Mouse (Mus musculus) CD4-positive helper T cell, adult 2 months (primary cell): ENCODE data around the gene Fam160a1.

Source experiments
- DNase-seq: peaks from one replicate; pipeline ENCODE4 v3.0.0-alpha.2; 2012; ENCODE audit warnings: low read depth, missing footprints, low spot score

Gene Fam160a1

GRCm38 (mm10) chr3:85827815-85828214 lies 10.7 kb upstream of the Fam160a1 start:
- no peak for DNase-seq

DNA sequence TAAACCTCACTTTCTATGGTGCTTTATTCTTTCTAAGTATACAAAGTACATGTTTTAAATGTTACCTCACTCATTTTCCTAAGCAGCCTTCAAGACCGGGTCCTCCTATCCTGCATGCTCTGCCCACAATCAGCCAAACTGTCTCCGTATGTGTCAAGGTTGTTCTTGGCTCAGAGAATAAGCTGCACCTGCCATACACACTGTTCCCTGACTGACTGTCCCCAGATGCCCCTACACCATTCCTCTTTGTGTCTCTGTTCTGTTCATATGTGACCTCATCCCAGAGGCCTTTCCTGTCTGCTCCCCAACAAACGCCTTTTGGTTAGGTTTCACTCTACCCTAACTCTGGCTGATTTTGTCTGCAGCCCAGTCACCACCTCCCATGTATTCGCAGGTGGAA lies 10.2 kb upstream of the Fam160a1 start:
- DNase-seq: no peak

- DNase-seq: no peak
These were observed 3.9 kb upstream of the Fam160a1 start for GRCm38 (mm10) chr3:85820839-85821548.

GRCm38 (mm10) chr3:85819319-85819718 lies 2.2 kb upstream of the Fam160a1 start:
- no peak for DNase-seq

DNA sequence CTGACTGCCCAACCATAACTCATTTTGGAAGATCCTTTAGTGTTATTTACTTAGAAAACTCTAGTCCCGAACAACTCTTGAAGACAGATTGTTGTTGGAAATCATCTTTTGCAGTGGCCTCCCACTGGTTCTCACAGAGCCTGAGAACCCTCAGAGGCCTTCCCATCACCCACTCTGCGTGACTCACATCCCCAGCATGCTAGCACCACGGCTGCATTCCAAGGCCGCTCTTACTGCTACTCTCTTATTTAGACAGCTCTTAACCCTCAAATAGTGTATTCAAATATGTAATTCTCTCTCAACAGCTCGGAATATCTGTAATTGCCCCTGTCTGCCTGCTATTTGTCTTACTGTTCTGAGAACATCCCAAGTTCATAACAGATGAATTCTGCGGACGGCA lies 2.9 kb downstream of the Fam160a1 start:
- DNase-seq: no peak

GRCm38 (mm10) chr3:85813101-85814014 lies 3.7 kb downstream of the Fam160a1 start:
- no peak for DNase-seq

DNA sequence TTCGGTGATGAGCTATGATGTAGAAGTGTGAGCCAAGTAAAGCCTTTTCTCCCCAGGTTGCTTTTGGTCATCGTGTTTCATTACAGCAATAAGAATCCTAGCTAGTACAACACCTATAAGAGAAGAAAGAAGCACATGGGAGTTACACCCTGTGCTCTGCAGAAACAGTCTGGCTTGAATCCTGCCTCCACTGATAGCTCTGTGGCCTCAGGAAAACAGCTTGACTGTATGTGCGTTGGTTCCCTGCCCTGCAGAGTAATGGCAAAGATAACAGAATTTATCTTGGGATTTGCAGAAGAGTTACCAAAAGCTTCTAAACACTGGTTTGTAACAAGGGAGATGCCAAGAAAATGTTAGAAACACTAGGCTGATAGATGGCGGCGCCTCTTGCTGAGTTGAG lies 5.1 kb downstream of the Fam160a1 start:
- DNase-seq: no peak

- no peak for DNase-seq
These were observed 23.9 kb downstream of the Fam160a1 start for GRCm38 (mm10) chr3:85793166-85793565.

GRCm38 (mm10) chr3:85789748-85790147 lies 27.3 kb downstream of the Fam160a1 start:
- no peak for DNase-seq

DNA sequence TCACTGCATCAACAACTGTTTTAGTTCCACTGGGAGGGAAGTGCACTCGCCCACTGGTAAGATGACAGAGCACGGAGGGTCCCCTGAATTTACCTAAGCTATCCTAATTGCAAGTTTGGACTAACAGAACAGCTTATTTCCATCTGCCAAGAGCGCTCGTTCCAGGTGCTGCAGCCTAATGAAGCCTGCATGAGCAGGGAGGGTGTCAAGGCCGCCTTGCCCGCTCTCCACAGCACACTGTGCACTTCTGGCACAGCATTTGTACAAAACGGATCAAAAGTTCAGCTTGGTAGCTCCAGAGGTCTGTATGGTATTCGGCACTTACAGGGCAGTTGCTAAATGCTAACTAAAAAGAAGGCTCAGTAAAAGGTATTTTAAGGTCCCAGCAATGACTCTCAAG lies 30.6 kb downstream of the Fam160a1 start:
- DNase-seq: no peak

GRCm38 (mm10) chr3:85780906-85781305 lies 36.2 kb downstream of the Fam160a1 start:
- DNase-seq: no peak

GRCm38 (mm10) chr3:85780332-85780731 lies 36.8 kb downstream of the Fam160a1 start:
- DNase-seq: no peak

- no peak for DNase-seq
These were observed 39.2 kb downstream of the Fam160a1 start for GRCm38 (mm10) chr3:85777841-85778240.

GRCm38 (mm10) chr3:85777356-85777755 lies 39.7 kb downstream of the Fam160a1 start:
- DNase-seq: no peak

- DNase-seq: no peak
These were observed 40.4 kb downstream of the Fam160a1 start for GRCm38 (mm10) chr3:85776707-85777106.

- no peak for DNase-seq
These were observed 41.0 kb downstream of the Fam160a1 start for GRCm38 (mm10) chr3:85776126-85776525.

- DNase-seq: no peak
These were observed 43.2 kb downstream of the Fam160a1 start for GRCm38 (mm10) chr3:85773886-85774285.

GRCm38 (mm10) chr3:85773425-85773824 lies 43.7 kb downstream of the Fam160a1 start:
- DNase-seq: no peak

DNA sequence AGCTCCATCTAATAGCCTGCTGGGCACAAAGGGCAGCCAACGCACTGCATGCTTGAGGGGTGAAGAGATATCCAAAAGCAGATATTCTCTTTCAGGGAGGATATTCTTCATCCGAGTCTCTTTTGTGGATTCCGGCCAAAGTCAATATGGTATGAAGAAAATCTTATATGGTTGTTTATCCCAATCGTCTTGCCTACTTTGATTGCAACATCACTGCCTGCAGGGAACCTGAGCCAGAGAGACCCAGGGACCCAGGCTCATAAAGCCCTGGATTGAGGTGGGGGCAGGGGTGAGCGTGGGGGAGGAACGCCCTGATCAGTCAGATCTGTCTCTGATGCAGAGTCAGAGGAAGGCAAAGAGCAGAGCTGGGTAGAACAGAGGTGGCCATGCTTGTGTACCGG lies 52.2 kb downstream of the Fam160a1 start:
- DNase-seq: no peak

DNA sequence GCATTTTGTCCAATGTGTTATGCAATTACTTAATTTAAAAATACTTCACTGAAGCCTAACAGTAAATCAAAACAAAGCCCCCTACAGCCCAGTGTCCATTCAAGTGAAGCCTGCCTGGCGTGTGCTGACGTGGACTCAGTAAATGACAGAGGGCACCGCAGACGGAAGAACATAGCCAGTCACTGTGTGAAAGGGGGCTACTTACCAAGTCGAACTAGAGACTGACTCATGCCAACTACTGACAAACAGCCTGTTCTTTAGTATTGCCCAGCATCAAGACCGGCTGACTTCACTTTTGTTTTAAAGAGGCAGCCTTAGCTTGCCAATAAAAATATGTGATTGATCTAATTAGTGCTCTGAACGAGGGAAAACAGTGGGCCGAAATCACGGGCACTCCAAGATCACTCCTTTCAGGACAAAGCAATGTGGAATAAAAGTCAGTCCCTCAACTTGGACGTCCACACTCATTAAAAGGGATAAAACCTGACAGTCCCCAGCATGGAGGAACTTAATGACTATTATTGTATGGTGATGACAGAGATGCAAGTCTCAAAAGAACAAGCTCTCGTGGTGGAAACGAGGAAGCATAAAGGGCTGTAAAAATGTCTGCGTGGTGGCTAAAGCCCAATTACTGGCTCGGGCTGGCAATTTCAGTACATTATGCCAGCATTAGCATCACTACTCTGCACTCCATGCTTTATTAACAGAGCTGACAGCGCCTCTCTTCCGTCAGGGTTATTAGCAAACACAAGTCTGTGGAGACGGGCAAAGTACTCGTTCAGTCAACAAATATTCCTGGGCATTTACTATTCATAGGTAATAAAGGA lies 52.9 kb downstream of the Fam160a1 start:
- DNase-seq: no peak

GRCm38 (mm10) chr3:85757944-85758343 lies 59.1 kb downstream of the Fam160a1 start:
- no peak for DNase-seq

DNA sequence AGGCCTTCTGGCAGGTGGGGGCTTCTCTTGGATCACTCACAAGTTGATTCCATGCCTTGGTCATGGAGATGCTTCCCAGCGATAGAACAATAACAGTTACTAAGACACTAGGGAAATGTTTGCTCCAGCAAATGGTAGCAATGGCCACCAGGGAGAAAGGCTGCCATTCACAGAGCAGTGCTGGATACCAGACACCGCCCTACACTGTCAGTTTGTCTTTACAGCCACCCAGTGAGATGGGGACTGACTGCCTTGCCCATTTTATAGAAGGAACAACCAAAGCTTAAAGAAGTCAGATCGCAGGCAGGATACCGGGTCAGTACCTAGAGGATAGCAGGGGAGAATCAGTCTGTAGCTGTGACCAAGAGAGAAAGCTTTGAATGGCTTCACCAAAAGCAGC lies 59.7 kb downstream of the Fam160a1 start:
- DNase-seq: no peak
